Mouse (Mus musculus): ENCODE measurements around the gene Nos1.

Nos1 gene

GRCm38 (mm10) chr5:117967659-117968069 is 186.8 kb downstream of the Nos1 start:
- DNase-seq, result no peak

DNA sequence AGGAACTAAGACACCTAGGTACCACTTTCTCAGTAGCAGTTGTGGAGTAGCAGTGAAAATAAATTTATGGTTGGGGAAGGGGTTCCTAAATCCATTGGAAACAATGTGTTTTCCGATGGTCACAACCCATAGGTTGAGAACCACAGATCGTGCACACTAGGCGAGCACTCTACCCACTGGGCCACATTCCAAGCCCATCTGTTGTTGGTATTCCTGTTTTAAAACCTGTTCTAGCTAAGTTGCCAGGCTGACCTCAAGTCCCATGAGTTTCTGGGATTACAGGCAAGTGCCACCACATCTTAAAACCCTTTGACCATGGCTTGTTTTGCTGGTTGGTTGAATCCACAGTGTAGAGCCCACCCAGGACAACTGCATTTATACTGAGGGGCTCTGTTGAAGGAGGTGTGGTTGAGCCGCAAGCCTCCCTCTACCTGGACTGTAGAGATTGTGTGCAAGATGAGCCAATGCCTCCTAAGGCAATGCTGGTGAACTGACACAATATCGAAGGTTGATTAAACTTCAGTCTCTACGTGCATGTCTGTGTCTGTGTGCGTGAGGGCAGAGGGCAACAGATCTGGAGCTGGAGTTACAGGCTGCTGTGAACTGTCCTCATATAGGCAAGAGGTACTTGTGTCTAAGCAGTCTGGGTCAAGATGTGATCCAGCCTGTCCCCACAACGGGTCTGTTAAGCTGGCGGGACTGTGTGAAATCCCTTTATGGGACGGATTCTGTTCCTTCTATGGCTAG is 189.0 kb downstream of the Nos1 start:
- no peak for DNase-seq

DNA sequence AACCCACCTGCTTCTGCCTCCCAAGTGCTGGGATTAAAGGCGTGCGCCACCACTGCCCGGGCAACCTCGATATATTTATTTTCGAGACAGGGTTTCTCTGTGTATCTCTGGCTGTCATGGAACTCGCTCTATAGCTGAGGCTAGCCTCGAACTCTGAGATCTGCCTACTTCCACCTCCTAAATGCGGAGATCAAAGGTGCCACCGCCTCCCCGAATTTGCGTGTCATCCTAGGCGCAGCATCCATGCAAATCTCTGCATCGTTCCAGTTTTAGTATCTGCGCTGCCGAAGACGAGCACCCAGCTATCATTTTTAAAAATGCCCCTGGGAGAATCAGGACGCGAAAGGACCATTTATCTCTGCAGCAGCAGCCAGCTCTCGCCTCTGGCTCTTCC is 195.4 kb downstream of the Nos1 start:
- no peak for DNase-seq

DNA sequence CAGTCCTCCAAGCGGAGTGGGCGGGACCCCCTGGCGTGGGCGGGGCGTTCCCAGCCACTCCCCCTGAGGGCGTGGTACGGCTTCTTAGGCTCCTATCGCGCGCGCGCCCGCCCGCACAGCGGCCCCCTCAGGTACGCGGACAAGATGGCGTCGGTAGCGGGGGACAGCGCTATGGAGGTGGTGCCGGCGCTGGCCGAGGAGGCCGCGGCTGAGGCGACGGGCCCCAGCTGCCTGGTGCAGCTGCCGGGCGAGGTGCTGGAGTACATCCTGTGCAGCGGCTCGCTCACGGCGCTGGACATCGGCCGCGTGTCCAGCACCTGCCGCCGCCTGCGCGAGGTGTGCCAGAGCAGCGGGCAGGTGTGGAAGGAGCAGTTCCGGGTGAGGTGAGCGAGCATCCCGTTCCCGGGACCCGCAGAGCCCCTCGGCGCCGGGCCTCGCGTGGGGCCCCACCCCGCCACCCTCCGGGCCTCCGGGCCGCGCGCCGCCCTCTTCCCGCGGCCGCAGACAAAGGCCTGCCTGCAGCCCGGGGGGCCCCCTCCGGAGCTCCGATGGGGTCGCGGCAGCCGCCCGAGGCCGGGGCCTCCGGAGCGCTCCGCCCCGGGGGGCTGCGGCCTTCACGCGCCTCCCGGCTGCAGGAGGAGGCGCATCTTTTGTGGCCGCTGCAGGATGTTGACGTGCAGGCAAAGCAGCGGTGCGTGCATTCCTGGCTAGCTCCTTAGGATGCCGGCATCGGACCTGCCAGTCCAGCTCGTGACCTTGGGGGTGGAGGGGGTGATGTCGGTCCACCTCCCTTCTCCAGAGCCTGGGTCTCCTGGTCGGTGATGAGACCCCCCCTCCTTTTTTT is 196.0 kb downstream of the Nos1 start, which contains the start of gene Fbxo21:
Gene Fbxo21, plus strand, starts transcription at position 74 of the 844 bp plus-strand sequence.
- DNase-seq, result peak; percentile 97 to 99

- DNase-seq, result no peak
Observed at GRCm38 (mm10) chr5:117977501-117978158, 196.8 kb downstream of the Nos1 start.

DNA sequence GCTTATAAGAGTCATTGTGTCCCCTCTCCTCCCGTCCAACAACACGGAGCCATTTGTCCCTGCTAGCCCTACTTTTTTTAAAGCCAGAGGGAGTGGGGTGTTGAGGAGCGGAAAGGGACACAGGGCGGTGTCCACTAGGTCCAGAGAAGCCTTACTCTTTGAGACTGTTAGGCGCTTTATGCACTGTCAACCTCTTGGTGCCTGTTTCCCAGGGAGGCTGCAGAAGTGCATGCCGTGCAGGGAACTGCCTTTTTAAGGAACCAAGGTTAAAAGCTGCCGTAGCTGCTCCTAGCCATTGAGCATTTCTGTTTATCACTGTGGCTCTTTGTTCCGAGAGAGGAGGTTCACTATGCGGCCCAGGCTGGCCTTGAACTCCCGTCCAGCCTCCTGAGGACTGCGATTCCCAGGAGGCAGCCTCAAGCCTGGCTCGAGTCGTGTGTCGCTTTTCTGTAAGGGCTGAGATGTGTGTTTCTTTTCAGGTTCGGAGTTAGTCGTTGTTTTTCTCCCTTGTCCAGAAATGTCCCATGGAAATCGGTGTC is 197.4 kb downstream of the Nos1 start:
- no peak for DNase-seq

DNA sequence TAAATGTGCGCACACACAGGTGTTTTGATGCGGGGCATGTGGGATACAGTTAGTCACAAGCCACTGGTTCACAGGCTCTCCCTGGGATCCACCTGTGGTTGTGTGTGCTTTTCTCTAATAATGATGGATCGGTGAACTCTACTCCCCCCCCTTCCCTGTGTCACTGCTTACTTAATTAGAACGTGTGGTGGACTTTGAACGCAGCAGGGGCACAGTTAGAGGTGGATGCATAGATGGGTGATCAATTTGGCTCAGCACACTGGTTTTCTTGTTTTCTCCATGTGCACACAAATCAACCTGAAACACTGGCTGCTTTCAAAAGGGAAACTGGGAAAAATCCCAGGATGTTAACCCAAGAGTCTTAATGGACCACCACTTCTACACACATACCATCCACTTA is 198.2 kb downstream of the Nos1 start:
- no peak for DNase-seq

DNA sequence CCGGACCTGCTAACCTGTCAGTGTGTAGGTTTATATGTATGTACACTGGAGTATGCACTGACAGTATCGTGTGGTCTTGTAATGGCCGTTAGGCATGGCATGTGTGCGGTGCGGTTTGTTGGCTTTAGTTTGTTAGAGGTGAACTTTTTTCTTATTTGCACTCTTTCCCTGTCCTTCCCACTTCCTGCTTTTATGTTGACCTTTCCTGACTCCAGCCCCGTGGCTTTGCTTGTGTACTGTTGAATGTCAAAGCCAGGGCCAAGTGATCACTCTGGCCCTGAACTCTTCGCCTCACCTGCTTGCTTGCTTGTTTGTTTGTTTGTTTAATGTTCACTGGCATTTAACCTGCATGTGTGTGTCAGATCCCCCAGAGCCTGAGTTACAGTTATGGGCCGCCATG is 200.1 kb downstream of the Nos1 start:
- no peak for DNase-seq

GRCm38 (mm10) chr5:117981943-117982342 is 201.1 kb downstream of the Nos1 start:
- no peak for DNase-seq

DNA sequence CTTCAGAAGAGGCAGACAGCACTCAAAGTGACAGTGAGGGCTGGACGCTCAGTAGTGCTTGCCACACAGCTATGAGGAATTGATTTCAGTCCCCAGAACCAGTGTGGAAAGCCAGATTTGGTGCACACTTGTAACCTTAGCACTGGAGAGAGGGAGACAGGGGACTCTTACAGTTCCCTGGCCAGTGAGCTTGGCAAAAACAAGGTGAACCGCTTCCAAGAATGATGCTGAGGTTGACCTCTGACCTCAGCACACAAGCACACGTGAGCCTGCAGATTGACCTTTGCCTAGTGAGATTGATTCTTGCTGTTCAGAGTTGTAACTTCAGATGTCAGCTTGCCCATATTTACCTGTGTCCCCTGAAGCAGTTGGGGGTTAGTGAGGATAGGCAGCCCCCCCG is 205.5 kb downstream of the Nos1 start:
- DNase-seq, result peak; percentile 85

DNA sequence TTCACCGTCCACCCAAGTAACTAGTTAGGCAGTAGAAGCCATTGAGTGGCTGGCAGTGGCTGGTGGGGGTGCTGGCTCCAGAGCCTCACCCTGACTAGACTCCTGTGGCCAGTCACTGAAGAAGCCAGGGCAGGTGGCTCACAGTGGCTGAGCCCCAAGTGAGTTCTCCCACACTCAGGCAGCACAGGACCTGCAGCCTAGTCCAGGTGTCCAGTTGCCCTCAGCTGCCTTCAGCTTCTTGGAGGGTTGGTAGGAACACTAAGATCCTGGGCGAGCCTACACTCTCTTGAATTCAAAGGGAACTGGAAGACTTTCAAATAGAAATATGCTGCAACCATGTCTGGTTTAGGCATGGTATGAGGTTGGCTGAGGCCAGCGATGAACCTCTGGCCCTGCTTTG is 207.1 kb downstream of the Nos1 start:
- DNase-seq, result no peak

- DNase-seq, result no peak
Observed at GRCm38 (mm10) chr5:117988367-117988766, 207.5 kb downstream of the Nos1 start.

- DNase-seq, result peak; percentile 66
Observed at GRCm38 (mm10) chr5:117989773-117990172, 208.9 kb downstream of the Nos1 start.

- DNase-seq, result no peak
Observed at GRCm38 (mm10) chr5:117990957-117991356, 210.1 kb downstream of the Nos1 start.

DNA sequence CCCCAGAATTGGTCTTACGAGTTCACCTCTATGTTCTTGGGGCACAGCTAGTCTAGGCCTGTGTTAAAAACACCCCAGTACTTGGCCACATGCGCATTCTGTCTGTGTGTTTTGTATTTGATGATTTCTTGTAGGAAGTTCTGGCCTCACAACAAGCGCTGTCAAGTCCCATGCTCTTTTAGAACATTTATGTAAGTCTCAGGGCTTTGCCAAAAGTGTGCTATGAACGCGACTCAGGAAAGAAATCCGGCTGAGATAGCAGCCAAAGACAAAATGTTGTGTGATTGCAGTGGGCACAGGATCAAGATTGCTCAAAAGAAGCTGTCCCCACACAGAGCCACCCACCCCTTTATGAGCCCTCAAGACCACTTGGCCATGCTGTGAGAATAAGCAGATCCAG is 212.7 kb downstream of the Nos1 start:
- no peak for DNase-seq

GRCm38 (mm10) chr5:117995372-117995901 is 214.6 kb downstream of the Nos1 start:
- DNase-seq, result peak; percentile 62 to 76

DNA sequence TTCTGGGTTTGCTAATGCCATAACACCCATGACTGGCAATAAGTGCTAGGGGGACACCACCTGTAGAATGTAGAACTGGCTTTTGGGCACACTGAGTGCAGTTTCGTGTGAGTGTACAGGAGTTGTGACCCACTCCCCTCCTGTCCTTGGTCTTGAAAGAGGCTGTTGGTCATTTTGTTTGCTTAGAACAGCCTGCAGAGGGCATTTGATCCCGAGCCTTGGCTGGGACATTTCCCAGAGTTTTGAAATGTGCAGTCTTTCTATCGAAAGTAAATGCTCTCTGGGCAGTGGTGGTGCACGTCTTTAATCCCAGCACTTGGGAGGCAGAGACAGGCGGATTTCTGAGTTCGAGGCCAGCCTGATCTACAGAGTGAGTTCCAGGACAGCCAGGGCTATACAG is 215.1 kb downstream of the Nos1 start:
- DNase-seq, result no peak

- no peak for DNase-seq
Observed at GRCm38 (mm10) chr5:117996581-117996980, 215.7 kb downstream of the Nos1 start.

GRCm38 (mm10) chr5:117997434-117997970 is 216.7 kb downstream of the Nos1 start:
- peak; percentile 61 to 72 for DNase-seq

GRCm38 (mm10) chr5:117999061-117999460 is 218.2 kb downstream of the Nos1 start:
- no peak for DNase-seq

GRCm38 (mm10) chr5:117999584-117999983 is 218.8 kb downstream of the Nos1 start:
- no peak for DNase-seq

DNA sequence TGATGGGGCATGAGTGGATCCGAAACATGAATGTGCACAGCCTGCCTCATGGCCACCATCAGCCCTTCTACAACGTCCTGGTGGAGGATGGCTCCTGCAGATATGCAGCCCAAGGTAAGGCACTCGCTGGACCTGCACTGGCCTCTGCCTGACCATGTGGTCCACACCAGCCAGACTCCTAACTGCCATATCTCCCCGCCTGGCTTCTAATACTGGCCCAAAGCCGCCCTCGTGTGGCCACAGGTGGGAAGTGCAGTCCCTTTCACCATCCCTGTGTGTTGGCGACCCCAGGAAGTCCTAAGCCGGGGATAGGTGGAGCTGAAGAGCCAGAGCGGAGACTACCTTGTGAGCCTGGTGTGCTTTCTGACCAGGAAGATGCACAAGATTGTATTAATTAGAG is 221.2 kb downstream of the Nos1 start:
- DNase-seq, result peak in 1 of 2 experiments; percentile 78

- peak in 1 of 2 experiments; percentile 60 for DNase-seq
Observed at GRCm38 (mm10) chr5:118004619-118005018, 223.8 kb downstream of the Nos1 start.

Measured in kidney, adult 8-10 months (tissue).